Mouse (Mus musculus) bone marrow macrophage, adult 2 months (primary cell): Measurements from ENCODE around the gene Rmi2.

ENCODE experiments used
- CTCF ChIP-seq: IDR thresholded peaks from 2 replicates; pipeline ENCODE4 v1.5.1; 2012; ENCODE audit warnings: low read depth, mild to moderate bottlenecking, low read length, moderate library complexity
- POLR2A ChIP-seq: IDR thresholded peaks from 2 replicates; pipeline ENCODE4 v1.6.1; 2012; ENCODE audit warnings: mild to moderate bottlenecking, low read depth, low read length, borderline replicate concordance

DNA sequence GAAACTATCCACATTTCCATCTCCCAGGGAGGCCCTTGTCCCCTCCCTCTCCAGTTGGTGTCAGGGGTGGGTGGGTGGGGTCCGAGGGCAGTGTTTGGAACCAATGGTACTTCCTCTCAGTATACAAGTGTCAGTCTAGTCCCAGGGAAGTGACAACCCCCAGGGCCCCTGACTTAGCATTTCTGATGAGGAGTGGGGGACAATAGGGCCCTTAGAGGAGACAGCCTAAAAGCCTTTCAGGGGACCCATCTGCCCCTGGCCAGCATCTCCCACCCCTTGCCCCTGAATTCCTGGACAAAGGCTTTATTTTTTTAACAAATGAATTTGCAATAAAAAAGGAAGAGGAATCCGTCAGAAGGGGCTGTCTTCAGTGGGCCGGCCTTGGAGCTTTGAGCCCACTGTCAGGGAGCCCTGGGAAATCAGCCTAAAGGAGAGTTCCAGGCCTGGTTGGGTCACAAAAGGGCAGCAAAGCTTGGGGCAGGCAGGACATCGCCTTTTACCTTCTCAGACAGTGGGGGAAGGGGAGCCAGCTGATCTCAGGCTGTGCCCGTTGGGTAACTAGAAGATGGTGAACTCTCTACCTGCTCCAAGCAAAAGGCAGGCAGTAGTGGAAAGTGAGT, 102.0 kb downstream of the Rmi2 start:
- TF ChIP-seq POLR2A (no peak), CTCF (no peak)
